Mouse (Mus musculus) heart, postnatal 0 days (tissue): ENCODE results near the gene Erp27. TPM values are rescaled to one million over a fixed set of nuclear protein-coding genes. Genes with fewer than 3 reads are reported as not detected.

Experiments
- ATAC-seq: fragments of 200-750 bp; cut with Nextera tagmentation; 2 replicates; pipeline ENCODE4 v1.8.0; 2017; ENCODE audit warnings: low read depth, moderate number of reproducible peaks, moderate library complexity; ENCODE audit not compliant: insufficient read depth
- DNase-seq: peaks from one replicate; pipeline ENCODE4 v3.0.0-alpha.2; 2016; ENCODE audit warnings: low spot score
- H3K27ac ChIP-seq: fragments of 300-500 bp; sonication (generic); 2 replicates; pipeline ENCODE4 v1.5.1; 2014; ENCODE audit warnings: low read depth, mild to moderate bottlenecking
- H3K27me3 ChIP-seq: fragments of 300-500 bp; sonication (generic); 2 replicates; pipeline ENCODE4 v1.6.1; 2014; ENCODE audit warnings: low read length, mixed read lengths; ENCODE audit not compliant: control insufficient read depth, insufficient read depth
- H3K36me3 ChIP-seq: fragments of 300-500 bp; sonication (generic); replicated peaks from 2 replicates; pipeline ENCODE4 v1.6.1; 2014; ENCODE audit warnings: low read length, mixed read lengths; ENCODE audit not compliant: control insufficient read depth, insufficient read depth
- H3K4me1 ChIP-seq: fragments of 300-500 bp; sonication (generic); 2 replicates; pipeline ENCODE4 v1.6.1; 2014; ENCODE audit warnings: antibody characterized with exemption; ENCODE audit not compliant: control insufficient read depth, insufficient read depth
- H3K4me2 ChIP-seq: fragments of 300-500 bp; sonication (generic); 2 replicates; pipeline ENCODE4 v1.6.1; 2014; ENCODE audit warnings: low read depth, mild to moderate bottlenecking, low read length, moderate library complexity
- H3K4me3 ChIP-seq: fragments of 300-500 bp; sonication (generic); 2 replicates; pipeline ENCODE4 v1.5.1; 2014; ENCODE audit warnings: low read depth, low read length
- H3K9ac ChIP-seq: fragments of 300-500 bp; sonication (generic); replicated peaks from 2 replicates; pipeline ENCODE4 v1.6.1; 2014; ENCODE audit warnings: low read depth, low read length, mixed read lengths
- H3K9me3 ChIP-seq: fragments of 300-500 bp; sonication (generic); replicated peaks from 2 replicates; pipeline ENCODE4 v1.6.1; 2016; ENCODE audit warnings: low read length; ENCODE audit not compliant: control insufficient read depth
- CTCF ChIP-seq: IDR thresholded peaks from 2 replicates; pipeline ENCODE4 v1.5.1; 2016; ENCODE audit warnings: antibody characterized with exemption, control low read depth, low read depth
- EP300 ChIP-seq: IDR thresholded peaks from 2 replicates; pipeline ENCODE4 v1.6.1; 2016; ENCODE audit warnings: antibody characterized with exemption, low read depth
- WGBS: fragments of 180-500 bp; shearing (Covaris S2); extraction: QIAGEN DNeasy Blood & Tissue Kit; methylation state at CpG from one replicate; pipeline ENCODE4 v1.1.7; 2014; 5-methylcytosine and 5-hydroxymethylcytosine counted together
- polyA plus RNA-seq: library from polyadenylated mRNA; unstranded; fragments of >200 nt; fragmentation: Nextera tagmentation; extraction: Ambion mirVana; gene quantifications from 2 replicates; pipeline ENCODE4 v1.2.1, GENCODE M21; 2015
- total RNA-seq: library from RNA; depleted of rRNA; stranded (reverse); fragments of >200 nt; gene quantifications from 2 replicates; pipeline ENCODE4 v1.2.3, GENCODE M21; 2014; ENCODE audit warnings: low replicate concordance

Gene Erp27
- total and polyA plus RNA-seq, 2 experiments from 2014 or later, result 0.83 TPM; not detected in 1

DNA sequence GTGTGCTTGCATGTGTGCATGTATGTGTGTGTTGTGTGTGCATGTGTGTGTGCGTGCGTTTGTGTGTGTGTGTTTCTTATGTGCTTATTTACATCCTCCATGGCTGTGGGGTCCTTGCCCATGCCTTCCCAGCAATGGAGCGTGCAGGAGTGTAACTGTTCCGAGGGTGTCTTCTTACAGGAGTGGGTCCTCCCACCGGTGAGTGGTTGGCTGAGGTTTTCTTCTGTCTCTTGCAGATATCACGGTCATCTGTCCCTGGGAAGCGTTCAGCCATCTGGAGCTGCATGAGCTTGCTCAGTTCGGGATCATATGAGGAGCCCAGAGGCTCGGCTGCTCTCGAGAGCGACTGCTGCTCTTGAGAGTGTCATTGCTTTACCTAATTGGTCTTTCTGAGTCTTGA lies 41.0 kb upstream of the Erp27 start:
- H3K27me3 ChIP-seq, result no peaks in the 10 kb centered on the region
- no peak for ATAC-seq
- H3K36me3 ChIP-seq, result no peaks in the 10 kb centered on the region
- TF ChIP-seq EP300, result no peak
- TF ChIP-seq CTCF, result no peak
- no peak overlapping the region for H3K4me2 ChIP-seq
- no peak overlapping the region for H3K27ac ChIP-seq
- no peak for DNase-seq
- H3K9me3 ChIP-seq, result no peaks in the 10 kb centered on the region
- H3K9ac ChIP-seq, result no peak overlapping the region
- no peak overlapping the region for H3K4me3 ChIP-seq
- no peaks in the 10 kb centered on the region for H3K4me1 ChIP-seq
- 51% methylated on average over 11 of the region's 11 CpGs for WGBS

DNA sequence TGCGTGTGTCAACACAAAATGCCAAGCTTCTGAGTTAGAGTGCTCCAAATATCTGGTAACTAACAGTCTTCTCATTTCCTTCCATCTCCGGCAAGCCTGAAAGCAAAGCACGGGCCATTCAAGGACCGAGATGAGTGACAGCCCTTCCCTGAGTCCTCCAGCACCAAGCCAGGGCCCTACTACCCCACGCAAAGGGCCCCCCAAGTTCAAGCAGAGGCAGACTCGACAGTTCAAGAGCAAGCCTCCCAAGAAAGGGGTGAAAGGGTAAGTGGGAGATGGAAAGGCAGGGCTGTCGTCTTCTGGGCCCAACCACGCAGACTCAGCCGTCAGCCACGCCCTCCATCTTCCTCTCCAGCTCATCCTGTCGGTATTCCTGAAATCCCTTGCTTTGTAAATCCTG lies 37.2 kb upstream of the Erp27 start:
- no peaks in the 10 kb centered on the region for H3K9me3 ChIP-seq
- no peaks in the 10 kb centered on the region for H3K4me1 ChIP-seq
- H3K9ac ChIP-seq, result no peak overlapping the region
- 58% methylated on average over 11 of the region's 11 CpGs for WGBS
- no peaks in the 10 kb centered on the region for H3K27me3 ChIP-seq
- no peak for TF ChIP-seq EP300
- H3K4me2 ChIP-seq, result no peak overlapping the region
- H3K27ac ChIP-seq, result no peak overlapping the region
- H3K4me3 ChIP-seq, result no peak overlapping the region
- H3K36me3 ChIP-seq, result no peaks in the 10 kb centered on the region
- DNase-seq (no peak), ATAC-seq (no peak)

DNA sequence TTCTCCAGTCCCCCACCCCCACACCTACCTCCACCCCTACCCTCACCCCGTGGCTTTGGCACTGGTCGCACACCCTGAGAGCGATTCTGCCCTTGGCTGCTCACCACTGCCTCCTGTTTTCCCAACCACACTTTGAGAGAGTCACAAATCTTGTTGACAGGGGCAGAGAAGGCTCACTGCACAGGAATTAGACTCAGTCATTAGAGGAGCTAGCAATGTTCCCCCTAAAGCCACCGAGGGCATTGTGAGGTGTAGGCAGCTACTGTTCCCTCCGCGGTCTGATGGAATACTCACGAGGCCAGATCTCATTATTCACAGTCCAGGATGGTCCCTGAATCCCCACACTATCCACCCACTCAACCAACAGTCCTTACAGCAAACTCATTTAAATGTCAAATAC lies 35.1 kb upstream of the Erp27 start:
- Histone ChIP-seq H3K4me3 (no peak overlapping the region), H3K27ac (no peak overlapping the region), H3K4me1 (no peaks in the 10 kb centered on the region), H3K9ac (no peak overlapping the region), H3K27me3 (no peaks in the 10 kb centered on the region), H3K36me3 (no peaks in the 10 kb centered on the region), H3K4me2 (no peak overlapping the region), H3K9me3 (no peaks in the 10 kb centered on the region)
- TF ChIP-seq CTCF (no peak), EP300 (no peak)
- ATAC-seq (no peak), DNase-seq (no peak)
- 64% methylated on average over 7 of the region's 7 CpGs for WGBS

- ATAC-seq (no peak), DNase-seq (no peak)
- H3K9ac ChIP-seq, result no peak overlapping the region
- H3K4me2 ChIP-seq, result no peak overlapping the region
- no peaks in the 10 kb centered on the region for H3K27me3 ChIP-seq
- WGBS, result 83% methylated on average over 3 of the region's 3 CpGs
- no peak overlapping the region for H3K4me3 ChIP-seq
- TF ChIP-seq EP300 (no peak), CTCF (no peak)
- no peaks in the 10 kb centered on the region for H3K4me1 ChIP-seq
- no peak overlapping the region for H3K27ac ChIP-seq
- H3K9me3 ChIP-seq, result no peaks in the 10 kb centered on the region
- H3K36me3 ChIP-seq, result no peaks in the 10 kb centered on the region
Observed at GRCm38 (mm10) chr6:136955240-136955639, 33.3 kb upstream of the Erp27 start.

DNA sequence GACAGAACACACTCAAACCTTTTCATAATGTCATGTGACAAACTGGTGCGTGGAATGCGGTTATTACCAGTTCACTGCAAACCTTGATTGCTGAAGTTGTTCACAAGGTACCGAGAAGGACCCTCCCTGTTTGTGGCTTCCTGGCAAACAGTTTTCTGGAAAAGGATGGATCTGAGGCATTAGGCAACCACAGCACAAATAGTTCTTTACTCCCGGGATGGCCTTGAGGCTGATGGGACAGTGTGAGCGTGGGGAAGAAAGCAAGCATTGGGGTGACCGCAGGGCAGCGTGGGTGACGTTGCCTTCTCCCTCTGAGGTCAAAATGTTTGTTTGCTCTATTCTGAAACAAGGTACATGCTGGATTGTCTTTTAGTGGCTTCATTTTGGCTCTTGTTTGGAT lies 32.7 kb upstream of the Erp27 start:
- no peak for ATAC-seq
- no peak for DNase-seq
- WGBS, result 86% methylated on average over 8 of the region's 8 CpGs
- no peaks in the 10 kb centered on the region for H3K9me3 ChIP-seq
- H3K4me2 ChIP-seq, result no peak overlapping the region
- TF ChIP-seq EP300, result no peak
- no peak for TF ChIP-seq CTCF
- H3K4me1 ChIP-seq, result no peaks in the 10 kb centered on the region
- no peak overlapping the region for H3K9ac ChIP-seq
- H3K27ac ChIP-seq, result no peak overlapping the region
- no peaks in the 10 kb centered on the region for H3K36me3 ChIP-seq
- no peak overlapping the region for H3K4me3 ChIP-seq
- H3K27me3 ChIP-seq, result no peaks in the 10 kb centered on the region

GRCm38 (mm10) chr6:136954192-136954591 lies 32.2 kb upstream of the Erp27 start:
- Histone ChIP-seq H3K4me3 (no peak overlapping the region), H3K27ac (no peak overlapping the region), H3K9ac (no peak overlapping the region), H3K4me1 (no peaks in the 10 kb centered on the region), H3K36me3 (no peaks in the 10 kb centered on the region), H3K4me2 (no peak overlapping the region), H3K27me3 (no peaks in the 10 kb centered on the region), H3K9me3 (no peaks in the 10 kb centered on the region)
- TF ChIP-seq EP300 (no peak), CTCF (no peak)
- no peak for ATAC-seq
- WGBS, result 57% methylated on average over 6 of the region's 6 CpGs
- no peak for DNase-seq
